Mouse (Mus musculus): ENCODE measurements around the gene Zbtb12. TPM values are rescaled to one million over a fixed set of nuclear protein-coding genes. Genes with fewer than 3 reads are reported as not detected.

Zbtb12 gene
- total and polyA plus RNA-seq, 3 experiments = 7.6 to 24.3 TPM; not detected in 1

GRCm38 (mm10) chr17:34898706-34899052 lies 19.4 kb downstream of the Zbtb12 start:
- H3K79me2 ChIP-seq (ENCODE audit: control insufficient read depth, insufficient read depth, low read length, poor library complexity) = peaks cover 34% of the 10 kb centered on the region
- peaks cover 2 to 16% of the 10 kb centered on the region in 2 experiments; a peak in 3 of 4 replicates for H3K36me3 ChIP-seq (ENCODE audit: control insufficient read depth in 1 of 2, insufficient read depth in 2 of 2, low read length in 2 of 2)
- no peaks in the 10 kb centered on the region for H3K9me3 ChIP-seq (replicated peaks; ENCODE audit: insufficient read depth, low read length)
- no peaks in the 10 kb centered on the region for H3K27me3 ChIP-seq (ENCODE audit: control insufficient read depth in 1 of 2, insufficient read depth in 2 of 2, low read length in 2 of 2)
- TF ChIP-seq NELFE (IDR thresholded peaks at IDR 0.05; ENCODE audit: low read depth, low read length) = no peak
- no peak for TF ChIP-seq TCF12 (IDR thresholded peaks at IDR 0.05; ENCODE audit: low read depth, low read length)
- no peak for TF ChIP-seq ELF1 (IDR thresholded peaks at IDR 0.05; ENCODE audit: low read depth, low read length)
- TF ChIP-seq JUND (IDR thresholded peaks at IDR 0.05; ENCODE audit: low read depth, low read length) = no peak
- 0 out of 2 replicates have a peak, but pooled peaks have one; percentile 29 for TF ChIP-seq ZMIZ1 (IDR thresholded peaks at IDR 0.05; ENCODE audit: low read depth, low read length)
- no peak for TF ChIP-seq ETS1 (IDR thresholded peaks at IDR 0.05; ENCODE audit: low read depth, low read length)
- TF ChIP-seq SIN3A (IDR thresholded peaks at IDR 0.05; ENCODE audit: low read length) = no peak
- TF ChIP-seq MEF2A (IDR thresholded peaks at IDR 0.05; ENCODE audit: extremely low read depth, insufficient replicate concordance, low read depth, low read length, poor library complexity, severe bottlenecking) = no peak
- no peak for TF ChIP-seq ZKSCAN1 (IDR thresholded peaks at IDR 0.05; ENCODE audit: low read depth, low read length)
- DNase-seq (ENCODE audit: low read depth, low spot score) = peak; percentile 36
- H3K9ac ChIP-seq (ENCODE audit: control insufficient read depth, low read depth, low read length, poor library complexity, severe bottlenecking) = peak overlapping the region; percentile 86
- H3K4me1 ChIP-seq (ENCODE audit: control insufficient read depth in 1 of 2, insufficient read depth in 2 of 2, low read length in 2 of 2) = peaks cover 0 to 20% of the 10 kb centered on the region in 2 experiments; a peak in 3 of 4 replicates
- peak overlapping the region; percentile 75 to 88; a peak in 3 of 4 replicates for H3K4me3 ChIP-seq (ENCODE audit: control insufficient read depth in 1 of 2, insufficient read depth in 1 of 2, low read depth in 2 of 2, low read length in 2 of 2)
- H3K27ac ChIP-seq (ENCODE audit: control insufficient read depth, low read depth, low read length) = peak overlapping the region; percentile 90; the same call in 1 of the 2 replicates

DNA sequence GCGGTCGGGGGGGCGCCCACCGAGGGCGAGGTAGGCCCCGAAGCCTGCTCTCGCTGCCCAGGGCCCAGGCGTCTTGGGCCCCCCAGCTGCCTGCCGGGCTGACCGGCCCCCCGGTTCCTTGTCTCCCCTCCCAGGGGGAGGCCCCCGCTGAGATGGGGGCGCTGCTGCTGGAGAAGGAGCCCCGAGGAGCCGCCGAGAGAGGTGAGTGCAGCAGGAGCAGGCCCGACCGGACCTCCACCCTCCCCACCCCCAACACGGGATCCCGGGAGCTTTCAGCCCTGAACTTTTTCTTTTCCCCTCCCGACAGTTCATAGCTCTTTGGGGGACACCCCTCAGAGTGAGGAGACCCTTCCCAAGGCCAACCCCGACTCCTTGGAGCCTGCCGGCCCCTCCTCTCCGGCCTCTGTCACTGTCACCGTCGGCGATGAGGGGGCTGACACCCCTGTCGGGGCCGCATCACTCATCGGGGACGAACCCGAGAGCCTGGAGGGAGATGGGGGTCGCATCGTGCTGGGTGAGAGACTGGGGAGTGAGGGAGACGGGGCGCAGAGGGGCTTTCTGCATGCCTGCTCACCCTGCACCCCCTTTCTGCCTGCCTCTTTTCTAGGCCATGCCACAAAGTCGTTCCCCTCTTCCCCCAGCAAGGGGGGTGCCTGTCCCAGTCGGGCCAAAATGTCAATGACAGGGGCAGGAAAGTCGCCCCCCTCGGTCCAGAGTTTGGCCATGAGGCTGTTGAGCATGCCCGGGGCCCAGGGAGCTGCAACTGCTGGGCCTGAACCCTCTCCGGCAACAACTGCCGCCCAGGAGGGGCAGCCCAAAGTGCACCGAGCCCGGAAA lies 20.0 kb downstream of the Zbtb12 start:
- peak overlapping the region; percentile 83 for H3K27ac ChIP-seq (ENCODE audit: control insufficient read depth, low read depth, low read length)
- H3K4me1 ChIP-seq (ENCODE audit: control insufficient read depth in 1 of 2, insufficient read depth in 2 of 2, low read length in 2 of 2) = peaks cover 0 to 18% of the 10 kb centered on the region in 2 experiments; a peak in 3 of 4 replicates
- TF ChIP-seq MXI1 (IDR thresholded peaks at IDR 0.05; ENCODE audit: low read depth, low read length) (peak; percentile 60; the same call in 1 of the 2 replicates), MAZ (IDR thresholded peaks at IDR 0.05; ENCODE audit: low read depth, low read length) (peak; percentile 61; the same call in 1 of the 2 replicates), RCOR1 (IDR thresholded peaks at IDR 0.05; ENCODE audit: low read depth, low read length) (no peak), CTCF (IDR thresholded peaks at IDR 0.05 in 2 of 3, conservative IDR thresholded peaks at IDR 0.05 in 1 of 3; ENCODE audit: control insufficient read depth in 1 of 3, insufficient read depth in 1 of 3, low read depth in 2 of 3, low read length in 3 of 3, poor library complexity in 1 of 3, severe bottlenecking in 1 of 3) (0 out of 6 replicates have a peak, but pooled peaks of 1 of the 3 experiments have one; percentile 4), CHD1 (IDR thresholded peaks at IDR 0.05; ENCODE audit: low read depth, low read length) (0 out of 2 replicates have a peak, but pooled peaks have one; percentile 5), ZC3H11A (IDR thresholded peaks at IDR 0.05; ENCODE audit: low read depth, low read length) (no peak), NRF1 (IDR thresholded peaks at IDR 0.05; ENCODE audit: insufficient read depth, low read depth, low read length, poor library complexity, severe bottlenecking) (0 out of 2 replicates have a peak, but pooled peaks have one; percentile 42), HCFC1 (IDR thresholded peaks at IDR 0.05; ENCODE audit: low read depth, low read length) (0 out of 2 replicates have a peak, but pooled peaks have one; percentile 42), POLR2A (IDR thresholded peaks at IDR 0.05; ENCODE audit: control insufficient read depth in 1 of 2, insufficient read depth in 1 of 2, low read depth in 1 of 2, low read length in 2 of 2, poor library complexity in 1 of 2) (no peak; a peak in 1 of 4 replicates)
- peak; percentile 68 for DNase-seq (ENCODE audit: low read depth, low spot score)
- H3K9me3 ChIP-seq (replicated peaks; ENCODE audit: insufficient read depth, low read length) = no peaks in the 10 kb centered on the region
- no peaks in the 10 kb centered on the region for H3K27me3 ChIP-seq (ENCODE audit: control insufficient read depth in 1 of 2, insufficient read depth in 2 of 2, low read length in 2 of 2)
- H3K4me3 ChIP-seq (ENCODE audit: control insufficient read depth in 1 of 2, insufficient read depth in 1 of 2, low read depth in 2 of 2, low read length in 2 of 2) = peak overlapping the region; percentile 75 to 88
- H3K36me3 ChIP-seq (ENCODE audit: control insufficient read depth in 1 of 2, insufficient read depth in 2 of 2, low read length in 2 of 2) = peaks cover 2 to 15% of the 10 kb centered on the region in 2 experiments; a peak in 3 of 4 replicates
- peak overlapping the region; percentile 86 for H3K9ac ChIP-seq (ENCODE audit: control insufficient read depth, low read depth, low read length, poor library complexity, severe bottlenecking)
- peaks cover 34% of the 10 kb centered on the region for H3K79me2 ChIP-seq (ENCODE audit: control insufficient read depth, insufficient read depth, low read length, poor library complexity)
